Mouse (Mus musculus): ENCODE measurements at regions not wholly inside any gene's neighbourhood (a gene's known extent, or its start where the extent isn't known, plus 50 kb on each side); places are given as distances from the start of the nearest gene placed in this dataset.

DNA sequence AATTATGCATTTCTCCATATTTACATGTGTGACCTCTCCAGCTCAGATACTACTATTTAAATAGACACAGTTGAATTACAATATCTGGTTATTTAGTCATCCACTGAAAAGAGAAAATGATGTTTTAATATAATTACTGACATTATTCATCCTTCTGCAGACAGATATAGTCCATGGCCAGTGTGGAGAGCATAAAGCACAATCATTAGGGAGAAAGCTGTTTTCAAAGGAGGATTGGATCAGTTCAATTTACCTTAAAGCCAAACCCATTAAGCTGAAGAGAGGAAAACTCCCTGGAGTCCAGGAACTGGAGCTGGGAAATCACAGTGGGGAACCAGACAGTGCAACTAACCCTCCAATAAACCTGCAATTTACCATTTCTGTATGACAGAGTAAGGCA lies 339.8 kb upstream of the Rgs17 start:
- H3K27me3 ChIP-seq (replicated peaks; ENCODE audit: insufficient read depth, low read length) = no peaks in the 10 kb centered on the region
- no peak overlapping the region for H3K9ac ChIP-seq (replicated peaks; ENCODE audit: low read depth)
- no peak overlapping the region for H3K27ac ChIP-seq (ENCODE audit: low read length)
- no peak for ATAC-seq
- H3K4me3 ChIP-seq (ENCODE audit: low read depth, low read length) = no peak overlapping the region
- H3K4me2 ChIP-seq (replicated peaks; ENCODE audit: low read depth, low read length) = no peak overlapping the region
- no peaks in the 10 kb centered on the region for H3K9me3 ChIP-seq (ENCODE audit: low read length)
- DNase-seq (ENCODE audit: low spot score) = no peak
- TF ChIP-seq CTCF (IDR thresholded peaks at IDR 0.05) = no peak
- no peak for TF ChIP-seq EP300 (IDR thresholded peaks at IDR 0.05)
- no peaks in the 10 kb centered on the region for H3K36me3 ChIP-seq (ENCODE audit: insufficient read depth, low read length)
- H3K4me1 ChIP-seq (ENCODE audit: insufficient read depth, low read depth, low read length) = no peaks in the 10 kb centered on the region

DNA sequence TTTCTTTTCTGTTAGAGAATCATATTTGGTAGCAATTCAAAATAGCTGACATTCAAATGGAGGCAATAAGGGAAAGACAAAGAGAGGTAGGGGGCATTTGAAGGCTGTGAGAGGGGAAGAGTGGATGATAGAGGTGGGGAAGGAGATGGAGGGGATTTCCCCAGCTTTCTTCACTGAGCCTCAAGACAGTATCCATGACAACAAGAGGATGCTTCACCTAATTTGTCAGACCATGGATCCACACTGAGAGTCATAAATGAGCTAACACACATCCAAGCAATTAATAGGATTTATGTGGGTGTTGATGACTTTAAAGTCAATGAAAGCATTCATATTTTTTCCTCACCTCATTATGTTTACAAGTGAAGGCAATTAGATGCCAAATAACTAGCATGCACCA lies 343.5 kb upstream of the Rgs17 start:
- H3K36me3 ChIP-seq (ENCODE audit: insufficient read depth, low read length) = no peaks in the 10 kb centered on the region
- ATAC-seq = no peak
- H3K4me1 ChIP-seq (ENCODE audit: insufficient read depth, low read depth, low read length) = no peaks in the 10 kb centered on the region
- no peak overlapping the region for H3K4me3 ChIP-seq (ENCODE audit: low read depth, low read length)
- H3K27ac ChIP-seq (ENCODE audit: low read length) = no peak overlapping the region
- no peak for DNase-seq (ENCODE audit: low spot score)
- H3K9ac ChIP-seq (replicated peaks; ENCODE audit: low read depth) = no peak overlapping the region
- H3K27me3 ChIP-seq (replicated peaks; ENCODE audit: insufficient read depth, low read length) = no peaks in the 10 kb centered on the region
- H3K4me2 ChIP-seq (replicated peaks; ENCODE audit: low read depth, low read length) = no peak overlapping the region
- TF ChIP-seq CTCF (IDR thresholded peaks at IDR 0.05) (no peak), EP300 (IDR thresholded peaks at IDR 0.05) (no peak)
- no peaks in the 10 kb centered on the region for H3K9me3 ChIP-seq (ENCODE audit: low read length)

DNA sequence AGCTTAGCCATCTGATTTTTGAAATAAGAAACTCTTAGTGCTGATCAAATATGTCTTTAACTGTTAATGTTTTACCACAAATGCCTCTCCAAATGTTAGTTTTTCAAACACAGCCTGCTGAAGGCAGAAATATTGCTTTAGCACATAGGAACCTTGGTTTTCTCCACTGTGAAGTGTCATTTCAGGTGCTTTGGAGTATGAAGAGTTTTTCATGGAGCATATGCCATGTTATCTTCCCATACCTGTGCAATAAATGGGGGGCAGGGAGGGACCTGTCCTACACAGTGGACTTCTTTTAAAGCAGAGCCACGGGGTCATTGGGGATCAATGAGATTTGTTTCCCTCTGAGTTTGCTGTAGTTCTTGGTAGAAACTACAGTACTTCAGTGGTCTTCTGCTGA lies 369.2 kb upstream of the Rgs17 start:
- Histone ChIP-seq H3K36me3 (ENCODE audit: insufficient read depth, low read length) (no peaks in the 10 kb centered on the region), H3K27me3 (replicated peaks; ENCODE audit: insufficient read depth, low read length) (no peaks in the 10 kb centered on the region), H3K4me1 (ENCODE audit: insufficient read depth, low read depth, low read length) (no peaks in the 10 kb centered on the region), H3K9ac (replicated peaks; ENCODE audit: low read depth) (no peak overlapping the region), H3K4me2 (replicated peaks; ENCODE audit: low read depth, low read length) (no peak overlapping the region), H3K27ac (ENCODE audit: low read length) (no peak overlapping the region), H3K9me3 (ENCODE audit: low read length) (no peaks in the 10 kb centered on the region), H3K4me3 (ENCODE audit: low read depth, low read length) (no peak overlapping the region)
- ATAC-seq (peak; percentile 59; the same call in 1 of the 2 replicates), DNase-seq (ENCODE audit: low spot score) (peak; percentile 58)
- WGBS = 39% methylated on average over 1 of the region's 1 CpGs
- TF ChIP-seq EP300 (IDR thresholded peaks at IDR 0.05) = no peak
- TF ChIP-seq CTCF (IDR thresholded peaks at IDR 0.05) = no peak

DNA sequence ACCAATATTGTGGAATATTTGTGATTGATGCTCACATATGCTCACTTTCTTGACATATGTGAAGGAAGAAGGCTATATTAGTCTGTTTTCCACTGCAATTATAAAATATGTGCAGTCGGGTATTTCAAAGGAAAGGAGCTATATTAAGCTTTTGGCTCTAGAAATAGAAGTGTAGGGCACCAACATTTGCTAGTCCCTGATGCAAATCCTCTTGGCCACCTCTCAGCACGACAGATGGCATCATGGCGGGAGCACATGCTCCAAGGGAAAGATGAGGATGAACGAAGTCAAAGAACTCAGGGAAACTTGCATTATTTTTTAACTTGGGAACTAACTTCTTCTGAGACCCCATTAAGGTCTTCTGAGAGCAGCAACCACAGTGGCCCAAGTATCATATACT lies 374.4 kb upstream of the Rgs17 start:
- no peak overlapping the region for H3K4me3 ChIP-seq (ENCODE audit: low read depth, low read length)
- no peak overlapping the region for H3K27ac ChIP-seq (ENCODE audit: low read length)
- H3K36me3 ChIP-seq (ENCODE audit: insufficient read depth, low read length) = no peaks in the 10 kb centered on the region
- DNase-seq (ENCODE audit: low spot score) (no peak), ATAC-seq (no peak)
- WGBS = 82% methylated on average over 4 of the region's 4 CpGs
- H3K27me3 ChIP-seq (replicated peaks; ENCODE audit: insufficient read depth, low read length) = no peaks in the 10 kb centered on the region
- H3K9me3 ChIP-seq (ENCODE audit: low read length) = no peaks in the 10 kb centered on the region
- H3K9ac ChIP-seq (replicated peaks; ENCODE audit: low read depth) = no peak overlapping the region
- TF ChIP-seq CTCF (IDR thresholded peaks at IDR 0.05) (no peak), EP300 (IDR thresholded peaks at IDR 0.05) (no peak)
- no peaks in the 10 kb centered on the region for H3K4me1 ChIP-seq (ENCODE audit: insufficient read depth, low read depth, low read length)
- H3K4me2 ChIP-seq (replicated peaks; ENCODE audit: low read depth, low read length) = no peak overlapping the region

DNA sequence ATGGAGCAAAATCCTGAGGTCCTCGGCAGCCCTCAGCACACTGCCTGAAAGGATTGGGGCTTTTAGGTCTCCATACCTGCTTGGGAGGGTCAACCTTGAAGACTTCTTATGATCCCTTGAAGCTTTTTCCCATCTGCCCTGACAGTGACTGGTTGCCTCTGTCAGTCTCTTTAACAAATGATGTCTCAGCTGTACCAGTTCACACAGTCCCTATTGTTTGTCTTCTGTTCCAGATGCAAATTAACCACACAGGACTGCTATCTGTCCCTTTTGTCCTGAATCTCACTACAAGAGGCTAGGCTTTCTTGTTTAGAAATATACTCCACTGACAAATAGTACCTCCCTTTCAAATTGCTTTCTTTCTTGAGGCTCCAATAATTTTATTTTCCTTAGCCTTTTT lies 375.6 kb upstream of the Rgs17 start:
- H3K9me3 ChIP-seq (ENCODE audit: low read length) = no peaks in the 10 kb centered on the region
- no peak overlapping the region for H3K27ac ChIP-seq (ENCODE audit: low read length)
- DNase-seq (ENCODE audit: low spot score) (no peak), ATAC-seq (no peak)
- H3K4me3 ChIP-seq (ENCODE audit: low read depth, low read length) = no peak overlapping the region
- no peaks in the 10 kb centered on the region for H3K4me1 ChIP-seq (ENCODE audit: insufficient read depth, low read depth, low read length)
- H3K9ac ChIP-seq (replicated peaks; ENCODE audit: low read depth) = no peak overlapping the region
- TF ChIP-seq CTCF (IDR thresholded peaks at IDR 0.05) = no peak
- no peak for TF ChIP-seq EP300 (IDR thresholded peaks at IDR 0.05)
- H3K4me2 ChIP-seq (replicated peaks; ENCODE audit: low read depth, low read length) = no peak overlapping the region
- 74% methylated on average over 1 of the region's 1 CpGs for WGBS
- no peaks in the 10 kb centered on the region for H3K36me3 ChIP-seq (ENCODE audit: insufficient read depth, low read length)
- no peaks in the 10 kb centered on the region for H3K27me3 ChIP-seq (replicated peaks; ENCODE audit: insufficient read depth, low read length)

DNA sequence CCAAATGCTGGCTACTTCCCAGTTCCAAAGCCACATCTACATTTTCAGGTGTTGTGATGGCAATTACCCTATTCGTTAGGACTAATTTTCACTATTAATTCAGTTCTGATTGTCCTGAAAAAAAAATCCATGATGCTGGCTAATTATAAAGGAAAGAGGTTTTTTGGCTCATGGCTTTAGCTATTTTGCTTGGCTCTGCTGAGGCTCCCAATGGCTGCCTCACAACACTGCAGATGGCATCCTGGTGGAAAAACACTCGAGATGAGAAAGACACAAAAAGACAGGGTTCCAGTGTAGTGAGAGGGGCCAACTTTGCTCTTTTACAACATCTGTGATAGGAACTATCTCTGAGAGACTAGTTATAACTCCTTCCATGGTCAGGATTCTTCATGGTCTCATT lies 376.5 kb upstream of the Rgs17 start:
- H3K4me1 ChIP-seq (ENCODE audit: insufficient read depth, low read depth, low read length) = no peaks in the 10 kb centered on the region
- H3K27me3 ChIP-seq (replicated peaks; ENCODE audit: insufficient read depth, low read length) = no peaks in the 10 kb centered on the region
- TF ChIP-seq CTCF (IDR thresholded peaks at IDR 0.05) (no peak), EP300 (IDR thresholded peaks at IDR 0.05) (no peak)
- H3K9me3 ChIP-seq (ENCODE audit: low read length) = no peaks in the 10 kb centered on the region
- no peak for ATAC-seq
- H3K9ac ChIP-seq (replicated peaks; ENCODE audit: low read depth) = no peak overlapping the region
- no peak overlapping the region for H3K4me2 ChIP-seq (replicated peaks; ENCODE audit: low read depth, low read length)
- no peak overlapping the region for H3K4me3 ChIP-seq (ENCODE audit: low read depth, low read length)
- DNase-seq (ENCODE audit: low spot score) = no peak
- no peak overlapping the region for H3K27ac ChIP-seq (ENCODE audit: low read length)
- WGBS = 77% methylated on average over 2 of the region's 2 CpGs
- no peaks in the 10 kb centered on the region for H3K36me3 ChIP-seq (ENCODE audit: insufficient read depth, low read length)

DNA sequence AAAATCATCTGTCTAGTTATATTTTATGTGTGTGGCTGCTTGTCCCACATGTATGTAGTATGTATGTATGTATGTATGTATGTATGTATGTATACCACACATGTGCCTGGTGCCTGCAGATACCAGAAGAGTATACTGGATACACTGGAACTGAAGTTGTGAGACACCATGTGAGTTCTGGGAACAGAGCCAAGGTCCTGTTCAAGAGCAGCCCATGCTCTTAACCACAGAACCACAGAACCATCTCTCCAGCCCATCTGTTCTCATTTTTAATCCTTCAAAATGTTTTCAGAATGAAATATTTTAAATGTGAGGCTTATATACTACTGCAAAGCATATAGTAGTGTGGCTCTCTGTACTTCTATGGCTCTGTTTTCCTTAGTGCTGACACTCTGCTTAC lies 379.3 kb upstream of the Rgs17 start:
- ATAC-seq (no peak), DNase-seq (ENCODE audit: low spot score) (no peak)
- H3K4me1 ChIP-seq (ENCODE audit: insufficient read depth, low read depth, low read length) = no peaks in the 10 kb centered on the region
- no peaks in the 10 kb centered on the region for H3K36me3 ChIP-seq (ENCODE audit: insufficient read depth, low read length)
- no peak for TF ChIP-seq EP300 (IDR thresholded peaks at IDR 0.05)
- TF ChIP-seq CTCF (IDR thresholded peaks at IDR 0.05) = no peak
- H3K9ac ChIP-seq (replicated peaks; ENCODE audit: low read depth) = no peak overlapping the region
- no peak overlapping the region for H3K4me2 ChIP-seq (replicated peaks; ENCODE audit: low read depth, low read length)
- H3K27me3 ChIP-seq (replicated peaks; ENCODE audit: insufficient read depth, low read length) = no peaks in the 10 kb centered on the region
- no peak overlapping the region for H3K27ac ChIP-seq (ENCODE audit: low read length)
- H3K9me3 ChIP-seq (ENCODE audit: low read length) = no peaks in the 10 kb centered on the region
- H3K4me3 ChIP-seq (ENCODE audit: low read depth, low read length) = no peak overlapping the region

All from lung, postnatal 0 days (tissue).